Mouse (Mus musculus) kidney, postnatal 36 days (tissue): ENCODE data around the gene Sgsm3.
A peak's percentile ranks its signal among the peaks of the same experiment; 100 is the strongest.

Source experiments
- DNase-seq, 2 experiments: peaks; one replicate each; pipeline ENCODE4 v3.0.0; 2021 to 2022; ENCODE audit warnings: mixed read lengths in 2 of 2

The Sgsm3 gene

GRCm38 (mm10) chr15:81027378-81028173 lies 50.0 kb downstream of the Sgsm3 start:
- peak; percentile 73 to 89 for DNase-seq

GRCm38 (mm10) chr15:81030891-81031425 lies 53.4 kb downstream of the Sgsm3 start:
- DNase-seq: peak; percentile 63 to 74

GRCm38 (mm10) chr15:81031611-81032010 lies 54.0 kb downstream of the Sgsm3 start:
- peak in 1 of 2 experiments; percentile 31 for DNase-seq

- DNase-seq: no peak
These were observed 55.5 kb downstream of the Sgsm3 start for GRCm38 (mm10) chr15:81032941-81033629.

- DNase-seq: no peak
These were observed 56.6 kb downstream of the Sgsm3 start for GRCm38 (mm10) chr15:81034119-81034518.

GRCm38 (mm10) chr15:81035417-81036162 lies 58.0 kb downstream of the Sgsm3 start:
- peak in 1 of 2 experiments; percentile 30 for DNase-seq

GRCm38 (mm10) chr15:81038419-81038818 lies 60.9 kb downstream of the Sgsm3 start:
- no peak for DNase-seq

- DNase-seq: no peak
These were observed 64.2 kb downstream of the Sgsm3 start for GRCm38 (mm10) chr15:81041767-81042166.

- DNase-seq: peak; percentile 40 to 76
These were observed 64.8 kb downstream of the Sgsm3 start for GRCm38 (mm10) chr15:81042276-81042931.

- no peak for DNase-seq
These were observed 66.9 kb downstream of the Sgsm3 start for GRCm38 (mm10) chr15:81044446-81044845.

- DNase-seq: no peak
These were observed 67.8 kb downstream of the Sgsm3 start for GRCm38 (mm10) chr15:81045336-81045735.

GRCm38 (mm10) chr15:81046061-81046460 lies 68.5 kb downstream of the Sgsm3 start:
- DNase-seq: no peak

GRCm38 (mm10) chr15:81047497-81047896 lies 69.9 kb downstream of the Sgsm3 start:
- DNase-seq: no peak

GRCm38 (mm10) chr15:81049401-81050053 lies 72.0 kb downstream of the Sgsm3 start:
- peak; percentile 35 to 71 for DNase-seq

GRCm38 (mm10) chr15:81050488-81050887 lies 72.9 kb downstream of the Sgsm3 start:
- DNase-seq: no peak

- DNase-seq: no peak
These were observed 74.9 kb downstream of the Sgsm3 start for GRCm38 (mm10) chr15:81052491-81052890.

GRCm38 (mm10) chr15:81055488-81055887 lies 77.9 kb downstream of the Sgsm3 start:
- DNase-seq: no peak

- DNase-seq: no peak
These were observed 80.2 kb downstream of the Sgsm3 start for GRCm38 (mm10) chr15:81057736-81058135.

GRCm38 (mm10) chr15:81060975-81061374 lies 83.4 kb downstream of the Sgsm3 start:
- DNase-seq: peak; percentile 17 to 24
